Mouse (Mus musculus): ENCODE results near the gene Bach2.

DNA sequence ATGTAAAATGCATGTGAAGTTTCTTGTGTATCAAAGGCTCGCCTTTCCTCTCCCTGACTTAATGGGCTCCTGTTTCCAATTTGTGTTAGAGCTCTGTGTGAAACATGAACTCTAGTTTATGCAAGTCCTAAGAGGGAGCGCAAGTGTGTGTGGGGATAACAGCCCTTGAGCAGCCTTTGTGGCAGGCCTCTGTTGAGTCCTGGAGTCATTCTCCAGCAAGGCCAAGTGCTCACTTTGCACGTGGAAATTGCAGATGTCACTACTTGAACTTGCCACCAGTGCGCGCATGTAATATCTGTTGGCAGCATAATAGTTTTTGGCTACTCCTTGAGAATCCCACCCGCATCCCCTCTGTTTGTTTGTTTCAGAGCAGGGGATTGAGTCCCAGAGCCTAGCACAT, 28.1 kb downstream of the Bach2 start:
- TF ChIP-seq CTCF (conservative IDR thresholded peaks at IDR 0.05; ENCODE audit: low read length) (no peak), POU5F1 (IDR thresholded peaks at IDR 0.05; ENCODE audit: borderline replicate concordance, low read length) (no peak)

Measured in E14TG2a.4 (cell line).